Mouse (Mus musculus): ENCODE measurements around the gene Chd2. TPM values are rescaled to one million over a fixed set of nuclear protein-coding genes. Genes with fewer than 3 reads are reported as not detected.

Chd2 gene
- 100 to 1,000 TPM; 132 to 153 TPM for total RNA-seq (2023)

GRCm38 (mm10) chr7:73541412-73542130, at the start of gene Chd2:
TSS of gene Chd2 (minus strand) at chr7:73541830.

Other genes starting within 250 kb of the Chd2 start
- gene Rgma, start 166.3 kb downstream of the Chd2 start, total RNA-seq (2023) = under 1 TPM in 1 of 2 experiments, not detected in 1; 0.15 TPM
- under 1 TPM in 1 of 2 experiments, not detected in 1; 0.18 TPM for gene Fam174b, start 198.5 kb upstream of the Chd2 start, total RNA-seq (2023)

Data from monocyte, adult 59 days (primary cell).